Mouse (Mus musculus): ENCODE results near the gene Rara. TPM values are rescaled to one million over a fixed set of nuclear protein-coding genes. Genes with fewer than 3 reads are reported as not detected.

Gene Rara
- polyA plus RNA-seq, 1 experiment from 2014 or later: 8.7 TPM

- peak overlapping the region; percentile 66 for H3K4me3 ChIP-seq
- WGBS: under 1% methylated on average over 42 of the region's 43 CpGs
- H3K27me3 ChIP-seq: peaks cover 27% of the 10 kb centered on the region
- peak; percentile 26; the same call in 1 of the 2 replicates for ATAC-seq
- H3K4me1 ChIP-seq: peaks cover 71% of the 10 kb centered on the region
- peak overlapping the region; percentile 76 for H3K9ac ChIP-seq
- H3K4me2 ChIP-seq: peak overlapping the region; percentile 93
- H3K27ac ChIP-seq: peak overlapping the region; percentile 28; the same call in 1 of the 2 replicates
- no peaks in the 10 kb centered on the region for H3K36me3 ChIP-seq (ENCODE audit: poor library complexity, severe bottlenecking)
- H3K9me3 ChIP-seq (replicated peaks): no peaks in the 10 kb centered on the region
Observed at GRCm38 (mm10) chr11:98959437-98960312, 32.1 kb downstream of the Rara start.

- H3K27ac ChIP-seq: peak overlapping the region; percentile 28; the same call in 1 of the 2 replicates
Observed at GRCm38 (mm10) chr11:98960313-98960906, 32.8 kb downstream of the Rara start.

DNA sequence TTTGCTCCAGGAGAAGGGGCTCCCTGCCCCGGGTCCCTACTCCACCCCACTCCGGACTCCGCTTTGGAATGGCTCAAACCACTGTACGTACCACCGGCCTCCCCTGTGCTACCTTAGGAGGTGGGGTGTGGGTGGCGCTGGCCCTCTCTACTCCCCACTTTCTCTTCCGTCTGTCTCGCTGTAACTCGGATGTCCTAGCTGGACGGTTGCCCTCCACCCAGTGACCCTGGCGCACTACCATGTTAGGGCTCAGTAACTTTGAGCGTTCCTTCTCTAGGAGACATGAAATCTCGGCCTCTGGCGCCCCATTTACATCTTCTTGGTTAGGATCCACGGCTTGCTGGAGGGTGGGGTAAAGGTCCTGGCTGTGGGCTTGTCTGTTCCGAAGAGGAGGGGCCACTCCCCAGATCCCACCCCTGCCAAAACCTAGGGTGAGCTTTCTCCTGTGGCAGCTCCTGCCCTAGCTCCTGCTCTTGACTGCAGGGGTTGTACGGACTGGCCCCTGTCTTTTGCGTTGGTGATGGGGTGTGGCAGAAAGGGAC lies 33.5 kb downstream of the Rara start:
- peak overlapping the region; percentile 66 for H3K4me3 ChIP-seq
- H3K4me2 ChIP-seq: peak overlapping the region; percentile 93
- H3K4me1 ChIP-seq: peaks cover 72% of the 10 kb centered on the region
- ATAC-seq: no peak
- no peaks in the 10 kb centered on the region for H3K36me3 ChIP-seq (ENCODE audit: poor library complexity, severe bottlenecking)
- no peaks in the 10 kb centered on the region for H3K9me3 ChIP-seq (replicated peaks)
- WGBS: 8% methylated on average over 18 of the region's 18 CpGs
- H3K27ac ChIP-seq: no peak overlapping the region
- H3K9ac ChIP-seq: peak overlapping the region; percentile 76
- H3K27me3 ChIP-seq: peaks cover 27% of the 10 kb centered on the region

More at GRCm38 (mm10) chr11:98960313-98960906, 32.8 kb downstream of the Rara start:
- Histone ChIP-seq H3K9ac (peak overlapping the region; percentile 76), H3K4me2 (peak overlapping the region; percentile 93), H3K4me1 (peaks cover 71% of the 10 kb centered on the region), H3K4me3 (peak overlapping the region; percentile 66), H3K27me3 (peaks cover 27% of the 10 kb centered on the region), H3K9me3 (replicated peaks) (no peaks in the 10 kb centered on the region), H3K36me3 (ENCODE audit: poor library complexity, severe bottlenecking) (no peaks in the 10 kb centered on the region)
- ATAC-seq: peak; percentile 39
- under 1% methylated on average over 52 of the region's 53 CpGs for WGBS

GRCm38 (mm10) chr11:98961766-98962165 lies 34.1 kb downstream of the Rara start:
- Histone ChIP-seq H3K9me3 (replicated peaks) (no peaks in the 10 kb centered on the region), H3K9ac (peak overlapping the region; percentile 76), H3K27ac (0 out of 2 replicates have a peak overlapping the region, but pooled peaks have one; percentile 15), H3K36me3 (ENCODE audit: poor library complexity, severe bottlenecking) (no peaks in the 10 kb centered on the region), H3K4me1 (peaks cover 79% of the 10 kb centered on the region), H3K4me2 (peak overlapping the region; percentile 93), H3K27me3 (peaks cover 27% of the 10 kb centered on the region), H3K4me3 (peak overlapping the region; percentile 66)
- ATAC-seq: no peak
- 11% methylated on average over 8 of the region's 8 CpGs for WGBS

- peaks cover 27% of the 10 kb centered on the region for H3K27me3 ChIP-seq
- peaks cover 87% of the 10 kb centered on the region for H3K4me1 ChIP-seq
- WGBS: 11% methylated on average over 12 of the region's 12 CpGs
- H3K9ac ChIP-seq: peak overlapping the region; percentile 65
- ATAC-seq: no peak
- peak overlapping the region; percentile 66 for H3K4me3 ChIP-seq
- no peak overlapping the region for H3K27ac ChIP-seq
- no peaks in the 10 kb centered on the region for H3K36me3 ChIP-seq (ENCODE audit: poor library complexity, severe bottlenecking)
- H3K9me3 ChIP-seq (replicated peaks): no peaks in the 10 kb centered on the region
- peak overlapping the region; percentile 93 for H3K4me2 ChIP-seq
Observed at GRCm38 (mm10) chr11:98962421-98963095, 34.9 kb downstream of the Rara start.

DNA sequence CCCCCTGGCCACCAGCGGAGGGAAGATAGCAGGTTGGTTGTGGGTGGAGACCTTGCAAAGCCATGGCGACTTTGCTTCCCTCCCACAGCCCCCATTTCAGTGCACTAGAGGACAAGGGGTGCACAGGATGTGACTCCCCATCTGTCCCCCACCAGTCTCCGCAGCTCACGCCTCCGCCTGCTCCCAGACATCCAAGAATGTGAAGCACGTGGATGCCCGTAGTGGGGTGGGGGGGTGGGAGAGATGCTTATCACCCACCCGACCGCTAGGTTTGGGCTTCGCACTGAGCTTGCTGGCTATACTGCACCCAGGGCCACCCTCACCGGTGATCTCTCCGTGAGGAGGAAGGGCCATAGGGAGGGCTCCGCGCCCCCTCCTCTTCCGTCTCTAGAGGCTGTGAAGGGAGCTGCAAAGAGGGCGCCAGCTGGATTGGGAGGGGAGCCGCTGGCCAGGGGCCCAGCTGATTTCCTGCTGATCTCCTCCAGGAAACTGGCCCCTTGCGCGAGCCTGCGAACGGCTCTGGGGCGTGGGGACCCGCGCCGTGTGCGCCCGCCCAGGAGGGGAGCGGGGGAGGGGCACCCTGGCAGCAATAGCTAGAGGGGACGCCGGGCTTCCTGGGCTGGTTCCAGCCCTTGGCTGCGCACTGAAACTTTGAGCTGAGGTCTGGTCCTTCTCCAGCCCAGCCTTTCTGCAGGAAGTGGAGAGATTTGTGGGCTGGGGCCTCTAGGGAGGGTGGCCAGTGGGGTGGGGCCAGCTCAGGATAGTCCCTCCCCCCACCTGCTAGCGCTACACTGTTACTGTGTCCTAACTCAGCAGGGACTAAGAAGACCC lies 35.8 kb downstream of the Rara start:
- 1% methylated on average over 32 of the region's 32 CpGs for WGBS
- peak overlapping the region; percentile 66 for H3K4me3 ChIP-seq
- H3K4me2 ChIP-seq: peak overlapping the region; percentile 93
- peak overlapping the region; percentile 65 for H3K9ac ChIP-seq
- H3K9me3 ChIP-seq (replicated peaks): no peaks in the 10 kb centered on the region
- peak; percentile 56 for ATAC-seq
- H3K27ac ChIP-seq: peak overlapping the region; percentile 74
- no peaks in the 10 kb centered on the region for H3K36me3 ChIP-seq (ENCODE audit: poor library complexity, severe bottlenecking)
- H3K4me1 ChIP-seq: peaks cover 95% of the 10 kb centered on the region
- peaks cover 27% of the 10 kb centered on the region for H3K27me3 ChIP-seq

- H3K9ac ChIP-seq: peak overlapping the region; percentile 48
- 22% methylated on average over 5 of the region's 6 CpGs for WGBS
- H3K36me3 ChIP-seq (ENCODE audit: poor library complexity, severe bottlenecking): no peaks in the 10 kb centered on the region
- ATAC-seq: no peak
- H3K27ac ChIP-seq: peak overlapping the region; percentile 74
- H3K27me3 ChIP-seq: peaks cover 27% of the 10 kb centered on the region
- peak overlapping the region; percentile 66 for H3K4me3 ChIP-seq
- peak overlapping the region; percentile 93 for H3K4me2 ChIP-seq
- peaks cover 100% of the 10 kb centered on the region for H3K4me1 ChIP-seq
- no peaks in the 10 kb centered on the region for H3K9me3 ChIP-seq (replicated peaks)
Observed at GRCm38 (mm10) chr11:98964201-98964615, 36.6 kb downstream of the Rara start.

DNA sequence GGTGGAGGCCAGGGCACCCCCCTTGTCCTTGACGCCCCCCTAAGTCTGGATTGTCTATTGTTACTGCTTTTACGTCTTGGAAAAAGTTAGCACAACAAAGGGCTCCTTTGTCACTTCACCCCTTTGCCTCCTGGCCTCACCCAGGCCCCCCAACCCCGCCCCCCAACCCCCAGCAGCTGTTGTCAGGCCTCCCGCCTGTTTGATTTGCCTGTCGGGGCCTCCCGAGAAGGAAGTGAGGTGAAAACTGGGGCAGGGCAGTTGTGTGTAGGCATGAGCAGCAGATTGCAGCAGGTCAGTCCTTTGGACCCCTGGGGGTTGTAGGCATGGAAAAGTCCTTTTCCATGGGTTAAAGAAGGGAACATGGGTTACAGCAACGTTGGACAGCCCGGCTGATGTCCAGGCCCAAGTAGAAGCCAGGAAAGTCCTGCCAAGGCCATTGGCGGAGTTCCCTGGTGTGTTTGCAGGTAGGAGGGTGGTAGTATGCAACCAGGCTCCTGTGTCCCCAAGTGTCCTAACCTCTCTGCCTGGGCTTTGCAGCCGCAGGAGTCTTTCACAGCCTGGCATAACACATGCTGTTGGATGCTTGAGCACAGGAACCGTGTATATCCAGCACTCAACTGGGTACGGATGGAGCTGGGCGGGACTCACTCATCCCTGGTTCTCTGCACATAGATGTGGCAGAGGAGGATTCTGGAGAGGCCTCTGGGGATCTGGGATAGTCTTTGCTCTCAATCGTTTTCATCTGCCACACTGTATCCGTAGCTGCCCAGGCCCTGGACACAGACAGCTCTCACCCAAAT lies 37.2 kb downstream of the Rara start:
- Histone ChIP-seq H3K36me3 (ENCODE audit: poor library complexity, severe bottlenecking) (no peaks in the 10 kb centered on the region), H3K4me1 (peaks cover 100% of the 10 kb centered on the region), H3K9ac (peak overlapping the region; percentile 55), H3K27ac (peak overlapping the region; percentile 74), H3K4me2 (peak overlapping the region; percentile 93), H3K9me3 (replicated peaks) (no peaks in the 10 kb centered on the region), H3K4me3 (0 out of 2 replicates have a peak overlapping the region, but pooled peaks have one; percentile 66), H3K27me3 (peaks cover 27% of the 10 kb centered on the region)
- no peak for ATAC-seq
- WGBS: 22% methylated on average over 15 of the region's 15 CpGs

DNA sequence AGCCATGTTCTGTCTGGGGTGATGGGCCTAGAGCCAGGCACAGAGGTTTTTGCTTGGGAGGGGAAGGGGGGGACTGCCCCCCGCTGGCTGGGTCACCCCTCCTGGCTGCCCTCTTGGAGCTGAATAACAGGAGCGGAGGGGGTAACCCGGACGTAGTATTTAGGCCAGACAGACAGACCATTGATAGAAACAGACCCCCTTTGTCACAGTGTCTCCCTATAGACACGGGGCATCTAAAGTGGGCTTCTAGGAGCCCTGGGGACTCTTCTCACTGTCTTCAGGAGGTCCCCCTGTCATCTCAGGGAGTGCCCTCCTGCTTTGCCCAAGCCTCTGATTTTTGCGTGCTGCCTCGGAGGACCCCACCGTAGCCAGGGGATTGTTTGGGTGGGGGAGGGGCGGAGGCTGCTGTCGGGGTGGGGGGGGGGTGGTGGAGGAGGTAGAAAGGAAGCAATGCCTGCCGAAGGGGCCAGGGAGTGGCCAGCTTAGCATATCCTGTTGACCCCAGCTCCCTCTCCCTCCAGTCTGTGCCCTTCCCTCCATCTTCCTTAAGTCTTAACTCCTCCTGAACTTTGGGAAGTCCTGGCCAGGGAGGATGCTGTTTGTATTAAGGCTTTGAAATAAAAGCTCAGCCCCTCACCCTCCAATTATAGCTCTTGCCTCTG lies 37.9 kb downstream of the Rara start:
- peaks cover 26% of the 10 kb centered on the region for H3K27me3 ChIP-seq
- no peaks in the 10 kb centered on the region for H3K9me3 ChIP-seq (replicated peaks)
- H3K36me3 ChIP-seq (ENCODE audit: poor library complexity, severe bottlenecking): peaks cover 4% of the 10 kb centered on the region; the same call in 1 of the 2 replicates
- H3K27ac ChIP-seq: peak overlapping the region; percentile 25; the same call in 1 of the 2 replicates
- H3K4me3 ChIP-seq: no peak overlapping the region
- H3K4me2 ChIP-seq: peak overlapping the region; percentile 93
- WGBS: 8% methylated on average over 11 of the region's 11 CpGs
- peaks cover 100% of the 10 kb centered on the region for H3K4me1 ChIP-seq
- ATAC-seq: no peak
- H3K9ac ChIP-seq: peak overlapping the region; percentile 55

Measured in forebrain, embryonic 13.5 days (tissue).